Mouse (Mus musculus) embryonic fibroblast, embryonic 13.5 days (primary cell): ENCODE results near the gene Socs3.

ENCODE experiments used
- CTCF ChIP-seq: IDR thresholded peaks from 2 replicates; pipeline ENCODE4 v1.5.1; 2011; ENCODE audit warnings: mild to moderate bottlenecking, control low read depth, low read length, moderate library complexity, borderline replicate concordance; ENCODE audit not compliant: insufficient read depth
- POLR2A ChIP-seq: IDR thresholded peaks from 2 replicates; pipeline ENCODE4 v1.6.1; 2011; ENCODE audit warnings: low read depth, mild to moderate bottlenecking, control low read depth, low read length, moderate library complexity

DNA sequence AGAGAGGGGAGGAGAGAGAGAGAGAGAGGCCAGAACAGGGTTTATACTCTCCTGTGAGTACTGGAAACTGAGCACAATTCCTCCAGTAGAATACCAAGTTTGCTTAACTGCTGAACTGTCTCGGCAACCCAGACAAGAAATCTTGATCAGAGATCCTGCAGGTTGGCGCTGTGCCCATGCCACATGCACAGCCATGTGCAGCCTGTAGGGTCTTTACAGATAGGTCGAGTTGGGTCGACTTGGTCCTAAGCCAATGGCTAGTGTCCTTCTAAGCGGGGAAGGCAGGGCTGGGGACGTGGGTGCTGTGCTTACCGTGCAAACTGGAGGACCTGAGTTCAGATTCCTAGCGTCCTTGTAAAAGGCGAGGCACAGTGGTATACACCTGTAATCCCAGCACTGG lies 15.0 kb downstream of the Socs3 start:
- TF ChIP-seq CTCF (no peak), POLR2A (no peak)
